Mouse (Mus musculus): ENCODE results near the gene E2f7.

DNA sequence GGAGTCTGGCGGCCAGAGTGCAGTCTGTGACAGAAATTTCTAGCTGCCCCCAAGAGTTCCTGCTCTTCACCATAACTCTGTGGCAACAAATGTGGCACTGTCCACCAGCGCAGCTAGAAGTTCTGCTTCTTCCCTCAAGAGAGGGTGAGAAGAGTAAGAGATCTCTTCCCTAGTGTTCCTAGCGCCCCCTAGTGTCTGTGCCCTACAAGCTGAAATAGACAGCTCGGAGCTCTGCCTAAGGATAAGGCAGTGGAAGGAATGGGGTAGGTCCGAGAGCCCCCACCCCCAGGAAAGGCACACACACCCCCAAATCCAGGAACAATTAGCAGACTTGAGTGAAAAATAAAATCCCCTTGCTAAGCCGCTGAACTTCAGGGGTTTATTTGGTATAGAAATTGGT is 11.9 kb upstream of the E2f7 start:
- peak; percentile 46 for TF ChIP-seq CTCF (IDR thresholded peaks at IDR 0.05; ENCODE audit: control insufficient read depth, insufficient read depth, insufficient read length)
- no peak for TF ChIP-seq FOSL1 (IDR thresholded peaks at IDR 0.05; ENCODE audit: insufficient read depth, low read length, poor library complexity, severe bottlenecking)
